Mouse (Mus musculus): Measurements from ENCODE around the gene Nfasc.

DNA sequence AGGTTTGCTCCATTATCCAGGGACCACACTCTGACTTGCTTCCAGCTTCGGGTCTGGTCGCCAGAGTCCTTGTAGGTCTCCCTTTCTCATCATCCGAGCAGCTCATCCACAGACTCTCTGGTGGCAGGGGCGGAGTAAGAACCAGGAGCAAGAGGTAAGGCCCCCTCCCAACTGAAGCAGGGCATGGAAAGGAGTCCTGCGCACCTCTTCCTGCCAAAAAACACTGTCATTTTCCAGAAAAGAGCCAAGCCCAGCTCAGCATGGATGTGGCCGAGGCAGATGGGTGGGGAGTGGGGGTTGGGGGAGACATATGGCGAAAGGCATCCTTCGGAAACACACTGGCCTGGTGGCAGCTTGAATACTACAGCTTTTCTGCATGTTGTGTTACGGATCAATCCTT, 172.1 kb downstream of the Nfasc start:
- TF ChIP-seq CTCF (IDR thresholded peaks at IDR 0.05; ENCODE audit: low read depth, low read length) (no peak), POLR2A (IDR thresholded peaks at IDR 0.05; ENCODE audit: borderline replicate concordance, low read depth, low read length) (no peak)
